Mouse (Mus musculus): ENCODE results near the gene Fxyd7.

Fxyd7 gene

GRCm38 (mm10) chr7:31076492-31076891 lies 25.2 kb upstream of the Fxyd7 start, which contains the start of gene Fxyd3:
TSS of gene Fxyd3 (minus strand) at chr7:31076704.
- DNase-seq (ENCODE audit: low spot score), result no peak

DNA sequence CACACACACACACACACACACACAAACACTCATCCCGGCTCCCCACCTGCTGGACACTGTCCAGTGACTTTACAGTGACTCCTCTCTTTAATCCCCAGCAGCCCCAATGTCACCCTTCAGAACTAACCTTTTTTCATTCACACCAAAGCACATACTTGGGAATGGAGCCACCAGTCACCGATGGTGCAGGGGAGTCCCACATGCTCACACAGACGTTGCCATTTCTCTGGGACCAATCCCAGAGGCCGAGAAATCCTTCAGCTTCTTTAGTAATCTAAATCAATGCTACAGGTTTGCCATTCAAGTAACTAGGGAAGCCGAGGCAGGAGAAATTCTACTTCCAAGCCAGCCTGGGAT lies 23.4 kb upstream of the Fxyd7 start:
- DNase-seq (ENCODE audit: low spot score), result no peak

DNA sequence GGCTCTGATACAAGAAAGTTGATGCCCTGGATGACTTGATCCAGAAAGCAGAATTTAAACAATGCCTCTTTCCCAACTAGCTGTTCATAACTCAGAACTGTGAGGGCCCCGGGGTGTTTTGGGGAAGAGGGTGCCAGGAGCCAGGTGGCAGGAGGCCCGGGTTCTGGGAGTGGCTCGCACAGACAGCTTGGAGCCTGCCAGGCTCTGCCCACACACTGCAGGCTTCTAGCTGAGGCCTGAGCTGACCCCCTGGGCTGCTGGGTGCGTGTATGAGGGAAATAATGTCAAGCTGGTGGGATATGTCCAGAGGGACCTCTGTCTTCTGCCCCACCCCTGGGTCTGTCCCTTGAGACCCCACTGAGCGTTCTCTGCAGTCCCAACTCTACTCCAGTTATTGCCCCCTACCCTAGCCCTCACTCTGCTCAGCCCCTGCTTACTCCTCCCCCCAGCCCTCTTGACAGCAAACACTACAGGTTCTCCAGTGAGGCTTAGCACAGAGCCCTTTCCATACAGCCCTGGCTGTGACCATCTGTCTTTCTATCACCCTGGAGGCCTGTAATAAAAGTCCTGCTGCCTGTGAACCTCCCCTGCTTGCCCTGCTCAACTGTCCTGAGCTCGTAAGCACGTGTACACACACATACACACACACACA lies 22.9 kb upstream of the Fxyd7 start:
- DNase-seq (ENCODE audit: low spot score), result no peak

GRCm38 (mm10) chr7:31073546-31073945 lies 22.3 kb upstream of the Fxyd7 start:
- no peak for DNase-seq (ENCODE audit: low spot score)

GRCm38 (mm10) chr7:31072326-31072725 lies 21.1 kb upstream of the Fxyd7 start:
- DNase-seq (ENCODE audit: low spot score), result no peak

GRCm38 (mm10) chr7:31070324-31070723 lies 19.1 kb upstream of the Fxyd7 start:
- no peak for DNase-seq (ENCODE audit: low spot score)

DNA sequence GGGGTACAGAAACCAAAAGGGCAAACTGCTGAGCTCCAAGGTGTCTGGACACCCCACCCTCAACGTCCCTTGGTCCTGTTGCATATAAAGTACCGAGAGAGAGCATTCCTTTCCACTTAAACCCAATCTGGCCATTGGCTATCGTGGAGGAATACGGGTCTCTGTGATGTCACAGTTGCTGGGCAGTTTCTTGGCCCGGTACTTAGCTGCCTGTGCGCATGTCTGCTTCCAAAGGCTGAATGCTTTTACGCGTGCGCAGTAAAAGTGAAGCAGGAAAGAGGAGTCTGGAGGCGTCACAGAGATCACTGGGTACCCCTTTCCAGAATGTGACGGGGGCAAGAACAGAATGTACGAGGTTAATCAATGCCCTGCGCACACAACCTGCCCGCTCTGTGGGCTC lies 18.2 kb upstream of the Fxyd7 start:
- no peak for DNase-seq (ENCODE audit: low spot score)

DNA sequence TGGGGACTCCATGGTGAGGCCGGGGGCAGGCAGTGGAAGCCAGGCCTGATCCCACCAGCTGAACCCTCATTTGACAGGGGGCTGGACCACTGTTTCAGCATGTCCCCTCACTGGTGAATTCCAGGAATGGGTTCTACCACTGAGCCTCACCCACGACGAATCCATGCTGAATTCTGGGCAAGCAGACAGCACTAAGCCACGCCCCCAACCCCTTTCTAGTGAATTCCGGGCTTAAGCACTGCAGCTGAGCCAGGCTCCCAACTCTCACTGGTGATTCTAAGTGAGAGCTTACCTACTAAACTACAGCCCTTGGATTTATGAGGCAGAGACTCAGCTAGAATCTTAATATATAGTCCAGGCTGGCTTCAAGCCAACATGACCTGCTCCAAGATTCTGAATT lies 16.6 kb upstream of the Fxyd7 start:
- no peak for DNase-seq (ENCODE audit: low spot score)

- DNase-seq (ENCODE audit: low spot score), result no peak
Observed at GRCm38 (mm10) chr7:31063074-31063560, 11.8 kb upstream of the Fxyd7 start.

GRCm38 (mm10) chr7:31060621-31061010 lies 9.3 kb upstream of the Fxyd7 start:
- DNase-seq (ENCODE audit: low spot score), result no peak

- no peak for DNase-seq (ENCODE audit: low spot score)
Observed at GRCm38 (mm10) chr7:31059919-31060620, 8.8 kb upstream of the Fxyd7 start.

DNA sequence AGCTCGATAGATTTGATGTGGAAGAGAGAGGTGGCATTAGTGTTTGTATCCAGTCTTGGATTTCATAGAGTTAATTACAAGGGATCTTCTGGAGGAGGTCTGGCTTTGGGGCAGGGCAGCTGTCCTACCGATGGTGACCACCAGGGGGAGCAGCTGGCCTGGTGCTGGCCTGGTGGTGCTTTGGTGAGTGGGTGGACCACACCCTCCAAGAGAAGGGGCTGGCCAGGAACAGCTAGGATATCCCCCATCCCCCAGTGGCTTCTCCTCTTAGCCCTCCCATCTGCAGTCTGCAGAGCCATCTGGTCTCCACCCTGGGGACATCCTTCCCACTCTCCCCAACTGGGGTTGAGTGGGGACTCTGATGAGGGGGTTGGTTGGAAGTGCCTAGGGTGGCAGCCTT lies 7.8 kb upstream of the Fxyd7 start, which contains the start of gene Lgi4:
Gene Lgi4, plus strand, starts transcription at position 235 of the 400 bp plus-strand sequence.
- DNase-seq (ENCODE audit: low spot score), result peak; percentile 92

DNA sequence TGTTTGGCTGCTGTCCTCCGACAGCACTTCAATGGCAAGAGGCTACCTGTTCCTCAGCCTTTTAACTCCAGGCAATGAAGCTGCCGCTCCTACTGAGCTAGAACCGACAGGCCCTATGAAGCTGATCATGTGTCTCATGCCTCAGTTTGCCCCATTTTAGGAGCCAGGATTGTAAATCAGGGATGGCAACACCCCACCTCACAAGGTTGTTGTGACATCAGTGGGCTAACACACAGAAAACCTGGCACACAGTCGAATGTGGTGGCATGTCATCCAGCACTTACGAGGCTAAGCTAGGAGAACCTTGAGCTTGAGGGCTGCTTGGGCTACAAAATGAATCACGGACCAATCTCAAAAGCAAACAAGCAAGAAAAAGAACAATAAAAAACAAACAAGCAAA lies 6.9 kb upstream of the Fxyd7 start:
- DNase-seq (ENCODE audit: low spot score), result no peak

- no peak for DNase-seq (ENCODE audit: low spot score)
Observed at GRCm38 (mm10) chr7:31057730-31058129, 6.5 kb upstream of the Fxyd7 start.

GRCm38 (mm10) chr7:31057071-31057470 lies 5.8 kb upstream of the Fxyd7 start, which contains the start of gene Fxyd1:
TSS of gene Fxyd1 (minus strand) at chr7:31057199.
- no peak for DNase-seq (ENCODE audit: low spot score)

- no peak for DNase-seq (ENCODE audit: low spot score)
Observed at GRCm38 (mm10) chr7:31056448-31056847, 5.2 kb upstream of the Fxyd7 start.

GRCm38 (mm10) chr7:31055883-31056282 lies 4.6 kb upstream of the Fxyd7 start:
- no peak for DNase-seq (ENCODE audit: low spot score)

DNA sequence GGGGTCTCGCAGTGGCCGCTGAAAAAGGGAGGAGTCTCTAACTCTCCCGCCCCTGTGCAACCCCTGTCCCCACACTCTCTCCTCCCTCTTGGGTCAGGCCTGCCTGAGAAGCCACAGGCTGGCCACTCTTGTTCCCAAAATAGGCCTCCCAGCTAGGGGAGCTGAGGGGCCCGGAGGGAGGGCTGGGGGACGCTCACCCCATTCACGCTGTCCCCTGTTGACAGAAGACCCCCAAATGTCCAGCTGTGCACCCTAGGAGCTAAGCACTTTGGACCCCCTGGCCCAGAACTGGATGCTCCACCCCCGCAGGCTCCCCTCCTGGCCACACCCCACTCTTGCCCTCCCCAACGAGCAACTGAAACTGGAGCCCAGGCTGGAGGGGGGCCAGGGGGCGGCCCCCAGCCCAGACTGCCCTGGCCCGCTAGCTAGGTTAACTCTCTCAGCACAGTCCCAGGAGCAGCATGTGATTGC lies 4.1 kb upstream of the Fxyd7 start:
- DNase-seq (ENCODE audit: low spot score), result peak; percentile 86

- no peak for DNase-seq (ENCODE audit: low spot score)
Observed at GRCm38 (mm10) chr7:31054661-31055320, 3.5 kb upstream of the Fxyd7 start.

- DNase-seq (ENCODE audit: low spot score), result no peak
Observed at GRCm38 (mm10) chr7:31053882-31054447, 2.7 kb upstream of the Fxyd7 start.

GRCm38 (mm10) chr7:31052636-31053434 lies 1.6 kb upstream of the Fxyd7 start:
- no peak for DNase-seq (ENCODE audit: low spot score)

GRCm38 (mm10) chr7:31052251-31052635 lies 976 bp upstream of the Fxyd7 start:
- DNase-seq (ENCODE audit: low spot score), result no peak
